Mouse (Mus musculus) heart, postnatal 36 days (tissue): ENCODE results near the gene 2310022A10Rik. TPM values are rescaled to one million over a fixed set of nuclear protein-coding genes. Genes with fewer than 3 reads are reported as not detected.

Experiments used
- DNase-seq, 2 experiments: peaks; one replicate each; pipeline ENCODE4 v3.0.0; 2021 to 2022
- intact Hi-C: fragments of 180-260 bp; cut with DNase I; formaldehyde crosslinking; loops from one replicate; pipeline ENCODE4 v1.15.1; 2025
- total RNA-seq, 2 experiments: library from RNA; stranded (reverse); gene quantifications; 2 replicates each; pipeline ENCODE4 v1.2.3; 2021

2310022A10Rik gene
- total RNA-seq, 2 experiments from 2014 or later = 67.6 to 69.0 TPM

- intact Hi-C loops = no loop called here
- DNase-seq = no peak
Observed at GRCm38 (mm10) chr7:27540521-27540920, 12.5 kb upstream of the 2310022A10Rik start.

GRCm38 (mm10) chr7:27540935-27541334, 12.1 kb upstream of the 2310022A10Rik start:
- intact Hi-C loops = no loop called here

GRCm38 (mm10) chr7:27541431-27541830, 11.6 kb upstream of the 2310022A10Rik start:
- DNase-seq = no peak
- intact Hi-C loops = no loop called here

More at GRCm38 (mm10) chr7:27540935-27541334, 12.1 kb upstream of the 2310022A10Rik start:
- DNase-seq = no peak

- intact Hi-C loops = no loop called here
- DNase-seq = no peak
Observed at GRCm38 (mm10) chr7:27541922-27542321, 11.1 kb upstream of the 2310022A10Rik start.

- DNase-seq = peak; percentile 77 to 80
Observed at GRCm38 (mm10) chr7:27542392-27543033, 10.5 kb upstream of the 2310022A10Rik start.

GRCm38 (mm10) chr7:27543065-27543464, 10.0 kb upstream of the 2310022A10Rik start:
- no peak for DNase-seq
- intact Hi-C loops = no loop called here

More at GRCm38 (mm10) chr7:27542392-27543033, 10.5 kb upstream of the 2310022A10Rik start:
- intact Hi-C loops = no loop called here

GRCm38 (mm10) chr7:27543851-27544250, 9.2 kb upstream of the 2310022A10Rik start:
- intact Hi-C loops = no loop called here

GRCm38 (mm10) chr7:27544675-27545370, 8.2 kb upstream of the 2310022A10Rik start:
- intact Hi-C loops = no loop called here
- no peak for DNase-seq

More at GRCm38 (mm10) chr7:27543851-27544250, 9.2 kb upstream of the 2310022A10Rik start:
- no peak for DNase-seq

GRCm38 (mm10) chr7:27549597-27549996, 3.4 kb upstream of the 2310022A10Rik start:
- intact Hi-C loops = no loop called here
- DNase-seq = no peak

- DNase-seq = no peak
- intact Hi-C loops = no loop called here
Observed at GRCm38 (mm10) chr7:27552070-27552469, 963 bp upstream of the 2310022A10Rik start.

GRCm38 (mm10) chr7:27560291-27560887, 7.4 kb downstream of the 2310022A10Rik start:
- intact Hi-C loops = no loop called here
- peak; percentile 31 to 67 for DNase-seq

- no peak for DNase-seq
- intact Hi-C loops = no loop called here
Observed at GRCm38 (mm10) chr7:27560978-27561377, 7.9 kb downstream of the 2310022A10Rik start.

GRCm38 (mm10) chr7:27569580-27570224, 16.7 kb downstream of the 2310022A10Rik start:
- intact Hi-C loops = no loop called here
- DNase-seq = peak in 1 of 2 experiments; percentile 33

GRCm38 (mm10) chr7:27572133-27572532, 19.1 kb downstream of the 2310022A10Rik start:
- DNase-seq = no peak
- intact Hi-C loops = no loop called here

GRCm38 (mm10) chr7:27574124-27574880, 21.3 kb downstream of the 2310022A10Rik start:
- intact Hi-C loops = no loop called here

GRCm38 (mm10) chr7:27576914-27577313, 23.9 kb downstream of the 2310022A10Rik start:
- DNase-seq = peak in 1 of 2 experiments; percentile 54
- intact Hi-C loops = loop anchor here (5.0 kb wide), 2 partner anchors 75 to 110 kb away; partner anchors contain the start of genes Ttc9b and Zfp607b

More at GRCm38 (mm10) chr7:27574124-27574880, 21.3 kb downstream of the 2310022A10Rik start:
- no peak for DNase-seq

- intact Hi-C loops = loop anchor here (5.0 kb wide), 2 partner anchors 75 to 110 kb away; partner anchors contain the start of genes Ttc9b and Zfp607b
- DNase-seq = no peak
Observed at GRCm38 (mm10) chr7:27577589-27577988, 24.6 kb downstream of the 2310022A10Rik start.

- intact Hi-C loops = loop anchor here (5.0 kb wide), 2 partner anchors 74 to 109 kb away; partner anchors contain the start of genes Ttc9b and Zfp607b
- DNase-seq = no peak
Observed at GRCm38 (mm10) chr7:27578465-27578864, 25.4 kb downstream of the 2310022A10Rik start.

- no peak for DNase-seq
- intact Hi-C loops = no loop called here
Observed at GRCm38 (mm10) chr7:27580380-27581174, 27.5 kb downstream of the 2310022A10Rik start.
